Mouse (Mus musculus) brain, embryonic 14.5 days (tissue): ENCODE data around the gene Cd6. TPM values are rescaled to one million over a fixed set of nuclear protein-coding genes. Genes with fewer than 3 reads are reported as not detected.
A peak's percentile ranks its signal among the peaks of the same experiment; 100 is the strongest.

Experiments used
- DNase-seq: peaks from one replicate; pipeline ENCODE4 v3.0.0-alpha.2; 2011; ENCODE audit warnings: low read depth
- CTCF ChIP-seq: fragments of 200-500 bp; IDR thresholded peaks from 2 replicates; pipeline ENCODE4 v1.5.1; 2012; ENCODE audit warnings: inconsistent platforms, mild to moderate bottlenecking, moderate library complexity, borderline replicate concordance; ENCODE audit not compliant: insufficient read depth, insufficient read length; ENCODE audit errors: extremely low read depth
- POLR2A ChIP-seq: fragments of 200-500 bp; IDR thresholded peaks from 2 replicates; pipeline ENCODE4 v1.6.1; 2012; ENCODE audit warnings: mild to moderate bottlenecking, inconsistent platforms, borderline replicate concordance; ENCODE audit not compliant: poor library complexity, insufficient read depth, insufficient read length, severe bottlenecking; ENCODE audit errors: extremely low read depth
- polyA plus RNA-seq: library from polyadenylated mRNA; depleted of rRNA; stranded (reverse); fragments of >200 nt; gene quantifications from 2 replicates; pipeline ENCODE4 v1.2.3, GENCODE M21; 2012; rRNA removed

Gene Cd6
- not detected in 2 replicates for polyA plus RNA-seq

DNA sequence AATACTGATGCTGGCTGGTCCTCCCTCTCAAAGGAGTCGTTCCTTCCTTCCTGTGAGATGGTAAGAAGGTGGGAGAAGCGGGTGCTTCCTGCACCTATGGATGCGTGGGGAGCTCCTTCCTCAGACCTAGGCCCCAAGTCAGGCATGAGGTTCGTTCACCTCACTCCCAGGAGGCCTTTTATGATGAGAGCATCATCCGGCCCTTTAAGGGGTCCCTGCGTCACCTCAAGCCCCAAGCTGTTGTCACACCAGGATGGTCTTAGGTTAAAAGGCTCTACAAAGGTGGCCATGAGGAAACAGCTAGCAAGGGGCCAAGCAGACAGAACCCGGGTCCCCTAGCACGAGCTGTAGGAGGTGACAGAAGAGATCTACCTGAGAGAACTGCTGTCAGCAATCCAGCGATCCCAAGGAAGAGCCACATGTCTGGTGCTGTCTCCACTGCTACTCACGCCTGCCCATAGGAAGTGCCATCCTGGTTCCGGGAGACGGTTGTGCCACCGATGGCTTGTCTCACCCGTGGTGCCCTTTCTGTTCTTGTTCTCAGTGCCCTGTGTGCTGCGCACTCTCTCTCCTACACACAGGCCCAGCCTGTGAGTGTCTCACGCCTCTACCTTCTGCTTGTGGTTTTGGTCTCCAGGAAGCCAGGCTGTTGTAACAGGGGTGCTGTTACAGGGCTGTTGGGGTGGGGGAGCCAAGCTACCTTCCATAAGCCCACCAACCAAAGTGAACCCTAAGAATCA lies at the start of gene Cd6:
Cd6 (minus strand) TSS at position 623 of the 740 bp plus-strand sequence.
- no peak for TF ChIP-seq CTCF
- no peak for TF ChIP-seq POLR2A
- no peak for DNase-seq

DNA sequence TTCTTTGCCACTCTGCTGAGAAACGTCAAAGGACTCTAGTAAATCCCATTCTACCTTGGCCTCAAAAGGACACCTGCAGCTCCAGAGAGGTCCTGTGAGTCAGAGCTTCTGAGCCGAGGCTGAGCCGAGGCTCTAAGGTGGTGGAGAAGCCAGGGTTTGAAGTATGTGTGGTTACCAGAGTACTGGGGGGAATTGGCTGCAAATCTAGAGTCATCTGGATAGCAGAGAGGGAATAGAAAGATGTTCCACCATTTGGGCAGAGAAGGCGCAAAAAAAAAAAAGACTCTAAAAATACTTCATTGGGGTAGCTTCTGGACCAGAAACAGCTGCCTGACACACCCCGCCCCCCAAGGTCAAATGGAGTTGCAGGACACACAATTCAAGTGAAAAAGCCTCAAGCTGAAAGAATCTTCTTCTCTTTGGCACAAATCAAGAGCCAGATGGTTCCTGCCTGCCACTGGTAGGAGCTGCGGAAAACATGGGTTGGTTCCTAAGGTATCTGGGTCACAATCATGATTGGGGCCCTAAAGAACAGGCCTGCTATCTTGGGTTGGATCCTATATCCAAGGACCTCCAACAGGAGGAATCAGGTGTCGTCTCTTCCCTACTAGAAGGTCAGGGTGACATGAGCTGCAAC lies 48.5 kb upstream of the Cd6 start:
- no peak for DNase-seq
- TF ChIP-seq CTCF (no peak), POLR2A (no peak)

DNA sequence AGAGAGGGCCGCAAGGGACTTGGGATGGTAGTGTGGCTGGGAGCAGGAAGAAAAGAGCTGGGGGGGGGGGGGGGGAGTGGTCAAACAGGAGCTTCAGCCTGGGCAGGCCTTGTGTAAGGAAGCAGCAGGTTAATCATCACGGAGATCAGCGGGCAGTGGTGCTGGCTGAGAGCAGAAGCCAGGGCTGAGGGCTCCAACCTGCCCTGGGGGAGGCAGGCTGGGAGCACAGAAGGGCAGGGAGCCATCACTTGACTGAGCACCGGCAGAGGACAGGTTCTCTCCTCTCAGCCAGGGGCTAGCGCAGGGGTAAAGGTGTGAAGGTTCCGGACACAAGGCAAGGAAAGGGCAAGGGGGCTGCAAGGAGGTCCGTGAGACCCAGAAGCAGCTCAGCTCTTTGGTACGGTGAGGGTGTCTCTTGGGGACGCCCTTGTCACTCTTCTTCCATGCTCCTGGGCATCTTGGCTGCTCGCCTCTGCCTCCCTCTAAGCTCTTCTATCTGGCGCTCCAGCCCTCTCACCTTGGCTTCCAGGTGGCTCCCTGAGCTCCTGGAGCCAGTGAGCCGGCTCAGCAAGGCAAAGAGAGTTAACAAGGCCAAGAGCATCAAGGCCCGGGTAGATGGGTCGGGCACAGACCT lies 41.6 kb upstream of the Cd6 start:
- no peak for DNase-seq
- TF ChIP-seq CTCF (no peak), POLR2A (no peak)

DNA sequence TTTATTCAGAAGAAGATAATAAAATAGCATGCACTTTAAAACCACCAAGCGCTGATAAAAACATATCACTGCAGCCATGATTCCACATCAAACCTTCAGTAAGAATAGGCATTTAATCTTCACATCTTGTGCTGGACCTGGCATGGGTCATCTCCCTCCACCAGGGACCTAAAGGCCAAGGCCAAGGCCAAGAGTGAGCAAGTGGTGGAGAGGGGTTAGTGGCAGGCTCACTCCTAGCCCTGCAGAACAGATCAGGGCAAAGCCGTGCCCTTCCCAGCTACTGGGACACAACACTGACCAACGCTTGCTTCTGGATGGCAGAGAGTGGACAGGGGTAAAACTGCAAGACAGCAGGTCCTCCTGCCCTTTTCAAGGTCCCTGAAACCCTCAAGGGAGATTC lies 40.8 kb upstream of the Cd6 start:
- DNase-seq: no peak
- TF ChIP-seq CTCF (no peak), POLR2A (no peak)

DNA sequence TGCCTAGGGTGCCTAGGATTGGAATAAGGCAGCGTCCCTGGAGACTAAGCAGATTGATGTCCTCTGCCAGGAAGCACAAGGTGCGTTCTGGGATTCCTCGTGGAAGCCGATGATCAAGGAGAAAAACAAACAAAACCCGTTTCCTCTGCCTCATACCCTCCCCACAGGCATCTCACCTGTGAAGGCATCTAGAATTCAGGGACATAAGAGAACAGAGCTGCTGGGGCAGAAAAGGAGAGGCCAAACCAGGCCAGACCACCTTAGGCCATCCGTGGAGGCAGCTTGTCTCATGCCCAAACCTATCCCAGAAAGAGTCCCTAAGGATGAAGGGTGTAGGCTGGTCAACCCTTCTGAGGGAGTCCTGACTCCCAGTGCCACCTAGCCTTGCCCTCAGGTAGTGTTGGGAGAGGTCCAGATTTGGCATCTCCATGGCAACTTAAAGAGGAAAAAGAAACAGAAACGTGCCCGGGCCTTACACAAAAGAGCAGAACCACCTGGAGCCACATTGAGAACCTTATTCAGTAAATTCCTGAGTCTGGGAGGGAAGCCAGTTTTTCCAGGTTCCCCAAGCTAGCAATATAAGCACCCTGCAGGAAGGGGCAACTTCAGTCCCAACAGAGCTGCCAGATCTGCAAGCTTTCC lies 40.1 kb upstream of the Cd6 start, which contains the start of gene Tmem132a:
Tmem132a (minus strand) TSS at position 55 of the 642 bp plus-strand sequence.
- no peak for TF ChIP-seq POLR2A
- no peak for TF ChIP-seq CTCF
- peak; percentile 57 for DNase-seq

DNA sequence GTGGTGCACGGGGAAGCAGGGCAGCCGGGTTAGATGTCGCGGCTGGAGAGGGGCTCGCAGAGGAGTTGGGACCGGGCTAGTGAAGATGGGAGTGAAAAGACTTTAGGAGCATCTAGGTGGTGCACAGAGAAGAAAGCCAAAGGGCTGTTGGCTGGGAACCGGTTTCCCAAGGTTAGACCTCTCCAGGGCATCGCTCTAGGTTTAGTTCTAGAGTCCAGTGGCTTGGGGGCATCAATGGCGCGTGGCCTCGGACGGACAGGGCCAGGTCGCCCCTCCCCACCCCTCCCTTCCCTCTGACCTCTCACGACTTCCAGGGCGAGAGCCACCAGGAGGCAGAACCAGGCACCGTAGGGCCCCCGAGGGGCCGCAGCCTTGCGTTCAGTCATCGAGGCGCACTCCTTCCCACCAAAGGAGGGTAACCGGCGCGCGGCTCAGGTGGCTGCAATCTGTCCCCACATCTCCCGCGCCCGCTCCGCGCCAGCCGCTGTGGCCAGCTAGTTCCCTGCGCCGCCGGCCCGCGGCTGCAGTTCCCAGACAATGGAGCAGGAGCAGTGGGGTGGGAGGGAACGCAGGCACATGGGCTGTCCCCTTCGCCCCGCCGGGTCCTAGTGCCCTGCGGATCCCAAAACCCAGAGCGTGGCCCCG lies 39.5 kb upstream of the Cd6 start:
- DNase-seq: peak; percentile 95
- TF ChIP-seq CTCF (no peak), POLR2A (peak; percentile 98)

DNA sequence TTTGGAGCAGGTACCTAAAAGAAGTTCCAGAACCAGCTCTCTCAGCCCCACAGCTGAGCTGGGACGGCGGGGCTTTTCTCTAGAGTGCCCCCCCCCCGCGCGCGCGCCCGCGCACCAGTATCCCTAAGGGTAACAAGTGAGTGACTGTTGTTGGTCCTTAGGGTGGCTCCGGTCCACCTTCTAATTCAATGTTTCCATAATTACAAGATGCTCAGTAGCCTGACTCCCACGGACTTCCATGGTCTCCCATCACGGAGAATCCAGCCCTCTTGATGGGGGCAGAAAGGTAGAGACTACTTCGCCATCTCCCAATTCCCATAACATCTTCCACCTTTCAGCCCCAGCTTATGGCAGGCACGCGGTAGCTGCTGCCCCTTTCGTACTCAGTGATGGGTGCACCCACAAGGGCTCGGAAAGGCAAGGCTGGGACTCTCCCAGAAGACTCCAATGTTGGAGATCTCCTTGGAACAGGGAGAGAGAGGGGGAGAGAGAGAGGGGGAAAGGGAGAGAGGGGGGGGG lies 38.8 kb upstream of the Cd6 start:
- peak; percentile 50 for DNase-seq
- TF ChIP-seq POLR2A (no peak), CTCF (no peak)

DNA sequence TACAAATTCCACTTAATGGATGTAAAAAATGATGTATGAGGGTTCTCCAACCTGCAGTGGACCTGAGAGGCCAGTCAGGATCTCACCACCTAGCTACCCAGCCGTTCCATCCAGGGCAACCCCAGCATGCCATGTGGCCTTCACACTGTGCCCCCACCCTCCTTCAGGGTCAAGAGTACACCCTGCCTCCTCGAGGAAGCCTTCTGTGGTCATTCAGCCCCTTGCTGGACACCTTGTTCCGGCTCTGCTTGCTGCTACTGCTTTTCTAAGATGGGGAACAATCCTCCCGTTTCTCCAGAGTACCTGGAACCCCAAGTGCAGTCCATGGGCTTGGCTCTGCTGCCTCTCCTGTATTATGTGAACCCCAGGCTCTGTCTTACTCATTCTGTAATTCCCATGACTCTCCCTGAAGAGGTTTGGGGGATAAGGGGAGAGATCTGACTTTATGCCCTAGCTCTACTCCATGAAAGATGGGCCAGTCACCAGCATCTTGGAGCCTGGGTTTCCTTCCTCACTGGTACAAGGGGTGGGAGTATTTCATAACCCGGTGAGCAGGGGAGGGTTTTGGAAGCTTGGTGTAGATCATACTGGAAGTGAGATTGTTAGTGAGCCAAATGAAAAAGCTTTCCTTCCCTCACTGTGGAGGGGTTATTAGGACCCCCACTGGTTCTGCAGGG lies 38.2 kb upstream of the Cd6 start:
- DNase-seq: peak; percentile 19
- TF ChIP-seq CTCF (no peak), POLR2A (no peak)

DNA sequence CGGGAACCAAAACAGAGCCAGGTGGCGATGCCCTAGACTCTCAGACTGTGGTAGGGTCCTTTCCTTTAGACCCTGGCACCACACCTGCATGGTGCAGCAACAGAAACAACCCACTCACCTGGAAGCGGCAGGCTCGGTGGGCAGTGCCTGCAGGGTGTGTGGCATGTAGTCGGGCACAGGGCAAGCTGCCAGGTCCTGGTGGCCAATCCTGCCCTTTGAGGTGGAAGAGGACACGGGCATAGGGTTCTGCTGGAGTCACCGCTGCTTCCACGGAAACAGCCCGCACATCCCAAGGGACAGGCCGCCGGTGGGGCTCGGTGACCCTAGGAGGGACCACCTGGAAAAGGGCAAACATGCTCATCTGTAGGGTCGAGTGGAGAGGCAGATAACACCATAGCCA lies 36.5 kb upstream of the Cd6 start:
- no peak for DNase-seq

DNA sequence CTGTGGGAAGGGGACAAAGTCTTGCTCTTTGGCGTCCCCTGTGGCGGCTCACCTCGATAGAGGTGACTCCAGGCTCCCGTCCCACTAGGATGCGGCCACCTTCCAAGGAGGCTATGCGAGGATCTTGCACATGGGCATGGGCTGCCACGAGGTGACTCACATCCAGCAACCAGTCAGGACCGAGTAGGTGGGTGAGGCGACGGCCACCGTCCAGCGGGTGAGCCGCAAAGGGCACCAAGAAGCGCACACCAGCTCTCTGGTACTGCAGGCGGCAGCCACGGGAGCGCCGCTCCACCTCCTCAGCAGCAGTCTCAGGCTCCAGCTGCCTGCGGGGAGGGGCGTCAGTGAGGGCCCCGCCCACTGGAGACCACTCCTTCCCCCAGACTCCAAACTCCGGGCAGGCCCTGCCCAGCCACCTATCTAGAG lies 30.2 kb upstream of the Cd6 start:
- TF ChIP-seq POLR2A (no peak), CTCF (peak; percentile 3; the same call in 1 of the 2 replicates)
- no peak for DNase-seq

More for the DNA sequence above, 36.5 kb upstream of the Cd6 start:
- TF ChIP-seq POLR2A (no peak), CTCF (no peak)
